Mouse (Mus musculus) spleen, adult 2 months (tissue): ENCODE results near the gene Exoc3l. TPM values are rescaled to one million over a fixed set of nuclear protein-coding genes. Genes with fewer than 3 reads are reported as not detected.
A peak's percentile ranks its signal among the peaks of the same experiment; 100 is the strongest.

Experiments used
- DNase-seq, 2 experiments: peaks; one replicate each; pipeline versions ENCODE4 v3.0.0 to v3.0.0-alpha.2; 2012 to 2021; ENCODE audit warnings: low spot score in 2 of 2, low read depth in 1 of 2
- H3K27ac ChIP-seq: fragments of 200-500 bp; 2 replicates; pipeline ENCODE4 v1.5.1; 2012; ENCODE audit warnings: low read length, inconsistent platforms; ENCODE audit not compliant: insufficient read depth
- H3K27me3 ChIP-seq: fragments of 200-500 bp; 2 replicates; pipeline ENCODE4 v1.6.1; 2012; ENCODE audit warnings: mild to moderate bottlenecking, moderate library complexity, low read length, inconsistent platforms; ENCODE audit not compliant: control insufficient read depth, insufficient read depth
- H3K36me3 ChIP-seq: fragments of 200-500 bp; 2 replicates; pipeline ENCODE4 v1.6.1; 2012; ENCODE audit warnings: mild to moderate bottlenecking, low read length, inconsistent platforms; ENCODE audit not compliant: control insufficient read depth, insufficient read depth
- H3K4me1 ChIP-seq: fragments of 200-500 bp; 2 replicates; pipeline ENCODE4 v1.6.1; 2011; ENCODE audit warnings: inconsistent platforms; ENCODE audit not compliant: control insufficient read depth, insufficient read depth, insufficient read length
- H3K4me3 ChIP-seq: fragments of 200-500 bp; 2 replicates; pipeline ENCODE4 v1.5.1; 2011; ENCODE audit warnings: mild to moderate bottlenecking, inconsistent platforms; ENCODE audit not compliant: insufficient read depth, insufficient read length; ENCODE audit errors: extremely low read depth
- CTCF ChIP-seq: fragments of 200-500 bp; IDR thresholded peaks from 2 replicates; pipeline ENCODE4 v1.5.1; 2011; ENCODE audit warnings: mild to moderate bottlenecking, inconsistent platforms; ENCODE audit not compliant: insufficient read depth, insufficient read length, insufficient replicate concordance; ENCODE audit errors: extremely low read depth
- POLR2A ChIP-seq: fragments of 200-500 bp; IDR thresholded peaks from 2 replicates; pipeline ENCODE4 v1.6.1; 2011; ENCODE audit warnings: low read depth, low read length, inconsistent platforms
- WGBS: fragments of 180-500 bp; shearing (Covaris S2); methylation state at CpG from one replicate; pipeline ENCODE4 v1.1.7; 2018; 5-methylcytosine and 5-hydroxymethylcytosine counted together
- polyA plus RNA-seq: library from polyadenylated mRNA; depleted of rRNA; stranded (reverse); fragments of >200 nt; gene quantifications from 2 replicates; pipeline ENCODE4 v1.2.3, GENCODE M21; 2012

Gene Exoc3l
- polyA plus RNA-seq, 1 experiment: 23.4 TPM

- no peak for TF ChIP-seq CTCF
- no peak for TF ChIP-seq POLR2A
- no peaks in the 10 kb centered on the region for H3K36me3 ChIP-seq
- peaks cover 16% of the 10 kb centered on the region for H3K27me3 ChIP-seq
- no peak overlapping the region for H3K27ac ChIP-seq
- no peak for DNase-seq
- peak overlapping the region; percentile 41; the same call in 1 of the 2 replicates for H3K4me3 ChIP-seq
- WGBS: 7% methylated on average over 30 of the region's 30 CpGs
- peaks cover 14% of the 10 kb centered on the region for H3K4me1 ChIP-seq
These were observed 19.4 kb downstream of the Exoc3l start for GRCm38 (mm10) chr8:105276292-105277120.

DNA sequence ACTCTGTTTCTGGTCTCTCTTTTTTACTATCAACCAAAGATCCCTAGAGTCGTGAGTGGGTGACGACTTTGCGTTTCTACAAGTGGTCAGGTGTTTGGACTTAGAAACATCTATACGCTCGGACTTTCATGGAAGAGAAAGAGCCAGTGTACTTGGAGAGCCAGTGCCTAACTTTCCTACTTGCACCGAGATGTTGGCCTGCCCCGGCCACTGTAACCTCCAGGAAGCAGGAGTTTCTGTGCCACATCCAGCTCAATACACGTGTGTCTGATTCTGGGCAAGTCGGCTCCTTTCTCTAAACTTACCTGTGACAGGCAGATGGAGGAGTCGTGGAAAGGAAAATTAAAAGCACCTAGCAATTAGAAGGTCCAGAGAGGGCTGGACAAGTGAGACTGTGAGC lies 20.1 kb downstream of the Exoc3l start, which contains the start of gene Nol3:
Gene Nol3, plus strand, starts transcription at position 301 of the 400 bp plus-strand sequence.
- 13% methylated on average over 10 of the region's 10 CpGs for WGBS
- H3K4me3 ChIP-seq: peak within 1 kb of the TSS; percentile 41; the same call in 1 of the 2 replicates
- H3K27ac ChIP-seq: no peak within 1 kb of the TSS
- H3K4me1 ChIP-seq: peaks cover 14% of the 10 kb centered on the region
- peaks cover 16% of the 10 kb centered on the region for H3K27me3 ChIP-seq
- H3K36me3 ChIP-seq: no peaks in the 10 kb centered on the region
- no peak for TF ChIP-seq CTCF
- TF ChIP-seq POLR2A: no peak
- DNase-seq: no peak

GRCm38 (mm10) chr8:105275387-105275786 lies 20.5 kb downstream of the Exoc3l start:
- H3K27me3 ChIP-seq: peaks cover 16% of the 10 kb centered on the region
- peaks cover 17% of the 10 kb centered on the region for H3K4me1 ChIP-seq
- H3K27ac ChIP-seq: no peak overlapping the region
- H3K36me3 ChIP-seq: no peaks in the 10 kb centered on the region
- 24% methylated on average over 11 of the region's 11 CpGs for WGBS
- DNase-seq: no peak
- no peak for TF ChIP-seq POLR2A
- TF ChIP-seq CTCF: no peak
- no peak overlapping the region for H3K4me3 ChIP-seq

DNA sequence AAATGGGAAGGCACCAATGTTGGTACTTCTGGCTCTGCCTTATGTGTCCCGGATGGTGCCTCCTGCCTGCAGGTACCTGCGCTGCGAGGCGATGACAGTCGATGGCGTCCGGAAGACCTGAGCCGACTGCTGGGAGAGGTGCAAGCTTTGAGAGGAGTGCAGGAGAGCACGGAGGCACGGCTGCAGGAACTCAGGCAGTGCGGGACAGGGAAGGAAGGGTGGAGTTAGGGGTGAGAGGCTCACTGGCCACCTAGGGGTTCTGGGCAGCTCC lies 25.1 kb downstream of the Exoc3l start:
- Histone ChIP-seq H3K27ac (no peak overlapping the region), H3K27me3 (peaks cover 9% of the 10 kb centered on the region; the same call in 1 of the 2 replicates), H3K36me3 (peaks cover 4% of the 10 kb centered on the region), H3K4me1 (peaks cover 16% of the 10 kb centered on the region), H3K4me3 (no peak overlapping the region)
- 25% methylated on average over 11 of the region's 11 CpGs for WGBS
- DNase-seq: no peak
- TF ChIP-seq CTCF (no peak), POLR2A (no peak)

DNA sequence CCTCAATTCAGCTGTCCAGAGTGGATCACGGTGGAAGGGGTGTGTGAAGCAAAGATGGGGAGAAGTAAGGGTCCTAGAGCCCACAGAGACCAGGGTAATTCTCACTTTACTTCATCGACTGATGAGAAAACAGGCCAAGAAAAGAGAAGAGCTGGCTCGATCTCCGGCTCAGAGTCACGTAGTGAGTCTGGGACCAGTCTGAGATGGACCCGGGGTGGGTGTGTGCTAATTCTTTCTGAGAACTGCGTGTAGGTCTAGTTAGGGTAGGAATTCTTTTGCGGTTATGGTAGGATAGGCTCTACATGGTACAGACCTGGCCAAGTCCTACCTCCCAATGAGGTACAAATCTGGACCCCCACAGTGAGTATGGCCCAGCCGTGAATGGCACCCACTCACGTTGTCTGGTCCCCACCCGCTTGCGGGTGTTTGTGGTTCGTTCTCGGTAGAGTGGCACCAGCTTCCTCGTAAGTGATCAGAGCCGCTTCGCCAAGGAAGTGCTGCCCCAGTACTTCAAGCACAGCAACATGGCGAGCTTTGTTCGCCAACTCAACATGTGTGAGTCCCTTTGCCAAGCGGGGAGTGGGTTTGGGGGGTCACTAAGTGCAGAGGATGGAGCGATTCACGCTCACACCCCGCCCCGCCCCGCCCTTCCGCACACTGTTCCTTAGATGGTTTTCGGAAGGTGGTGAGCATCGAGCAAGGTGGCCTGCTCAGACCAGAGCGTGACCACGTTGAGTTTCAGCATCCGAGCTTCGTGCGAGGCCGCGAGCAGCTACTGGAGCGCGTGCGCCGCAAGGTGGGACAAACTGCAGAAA lies 25.6 kb downstream of the Exoc3l start:
- Histone ChIP-seq H3K36me3 (peaks cover 4% of the 10 kb centered on the region), H3K4me3 (peak overlapping the region; percentile 37; the same call in 1 of the 2 replicates), H3K4me1 (peaks cover 15% of the 10 kb centered on the region), H3K27ac (no peak overlapping the region), H3K27me3 (peaks cover 6% of the 10 kb centered on the region; the same call in 1 of the 2 replicates)
- TF ChIP-seq POLR2A: no peak
- no peak for TF ChIP-seq CTCF
- no peak for DNase-seq
- whole genome bisulfite sequencing: 17% methylated on average over 39 of the region's 39 CpGs

DNA sequence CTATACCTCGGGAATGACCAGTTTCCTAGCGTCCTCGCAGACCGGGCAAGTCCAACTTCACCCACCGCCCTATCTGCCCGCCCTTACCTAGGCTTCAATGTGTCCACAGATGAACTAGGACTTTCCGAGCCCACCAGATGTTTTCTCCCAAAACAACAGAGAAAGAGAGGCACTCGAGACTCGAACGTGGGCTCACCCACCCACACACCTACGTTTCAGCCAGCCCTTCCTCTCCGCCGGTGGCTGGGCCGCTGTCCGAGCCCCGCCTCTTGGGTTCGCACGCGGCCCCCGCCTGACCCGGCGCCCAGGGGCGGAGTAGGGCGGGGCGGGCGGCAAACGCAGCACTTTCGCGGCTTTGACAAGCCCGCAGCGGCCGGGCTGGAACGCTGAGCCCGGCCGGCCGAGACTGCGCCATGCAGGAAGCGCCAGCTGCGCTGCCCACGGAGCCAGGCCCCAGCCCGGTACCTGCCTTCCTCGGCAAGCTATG lies 26.4 kb downstream of the Exoc3l start, which contains the start of gene Hsf4:
Gene Hsf4, plus strand, starts transcription at position 341 of the 487 bp plus-strand sequence.
- peaks cover 15% of the 10 kb centered on the region for H3K4me1 ChIP-seq
- peak in 1 of 2 experiments; percentile 40 for DNase-seq
- WGBS: 4% methylated on average over 42 of the region's 42 CpGs
- H3K27ac ChIP-seq: no peak within 1 kb of the TSS
- no peak for TF ChIP-seq POLR2A
- H3K27me3 ChIP-seq: 0 out of 2 replicates have a peak, but pooled peaks cover 5% of the 10 kb centered on the region
- peaks cover 4% of the 10 kb centered on the region for H3K36me3 ChIP-seq
- peak within 1 kb of the TSS; percentile 37; the same call in 1 of the 2 replicates for H3K4me3 ChIP-seq

GRCm38 (mm10) chr8:105269075-105269458 lies 26.8 kb downstream of the Exoc3l start:
- Histone ChIP-seq H3K4me1 (peaks cover 15% of the 10 kb centered on the region), H3K27ac (no peak overlapping the region), H3K36me3 (peaks cover 4% of the 10 kb centered on the region), H3K4me3 (peak overlapping the region; percentile 37; the same call in 1 of the 2 replicates), H3K27me3 (0 out of 2 replicates have a peak, but pooled peaks cover 5% of the 10 kb centered on the region)
- DNase-seq: no peak
- WGBS: 42% methylated on average over 10 of the region's 10 CpGs
- TF ChIP-seq POLR2A: no peak
- TF ChIP-seq CTCF: no peak
